Mouse (Mus musculus): Measurements from ENCODE around the gene Siah1a.

GRCm38 (mm10) chr8:86762806-86763205 lies 17.1 kb upstream of the Siah1a start:
- TF ChIP-seq CTCF (conservative IDR thresholded peaks at IDR 0.05; ENCODE audit: low read length) (no peak), POU5F1 (IDR thresholded peaks at IDR 0.05; ENCODE audit: borderline replicate concordance, low read length) (no peak)

All from E14TG2a.4 (cell line).